Mouse (Mus musculus): Measurements from ENCODE around the gene Dap3. TPM values are rescaled to one million over a fixed set of nuclear protein-coding genes. Genes with fewer than 3 reads are reported as not detected.
"Not testable (repeated sequence)": the region's sequence is repeated elsewhere in the genome, so short reads cannot be mapped to it uniquely, and the experiment has no call there.

The Dap3 gene
- total RNA-seq, 1 experiment: 168 TPM

DNA sequence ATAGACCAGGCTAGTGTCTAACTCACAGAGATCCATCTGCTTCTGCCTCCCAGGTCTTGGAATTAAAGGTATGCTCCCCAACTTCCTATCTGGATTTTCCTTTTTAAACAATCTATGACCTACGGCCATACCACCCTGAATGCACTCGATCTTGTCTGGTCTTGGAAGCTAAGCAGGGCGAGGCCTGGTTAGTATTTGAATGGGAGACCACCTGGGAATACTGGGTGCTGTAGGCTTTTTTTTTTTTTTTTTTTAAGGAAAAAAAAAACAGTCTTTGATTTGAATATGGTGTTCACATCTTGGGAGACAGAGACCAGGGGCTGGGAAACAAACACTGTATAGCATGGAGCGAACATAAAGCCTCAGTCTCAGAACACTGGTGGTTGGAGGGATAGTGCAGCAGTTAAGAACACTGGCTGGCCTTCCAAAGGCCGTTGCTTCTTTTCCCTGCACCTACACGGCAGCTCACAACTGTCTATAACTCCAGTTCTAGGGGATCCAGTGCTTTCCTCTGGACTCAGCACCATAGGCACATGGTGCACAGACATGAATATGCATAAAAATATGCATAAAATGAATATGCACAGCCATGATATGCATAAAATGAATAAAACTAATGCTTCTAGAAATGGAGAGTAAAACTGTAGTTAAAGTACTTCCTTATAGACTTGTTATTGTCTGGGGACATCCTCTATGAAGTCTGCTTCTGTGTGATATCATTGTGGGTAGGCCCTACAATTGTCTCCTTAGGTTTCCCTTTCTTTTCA lies 44.4 kb downstream of the Dap3 start:
- no peak overlapping the region for H3K4me3 ChIP-seq (ENCODE audit: insufficient read depth in 1 of 2, low read depth in 1 of 2, low read length in 2 of 2, poor library complexity in 1 of 2, severe bottlenecking in 1 of 2)
- no peaks in the 10 kb centered on the region for H3K9me3 ChIP-seq (ENCODE audit: control insufficient read depth, insufficient read depth, low read depth, low read length)
- H3K9ac ChIP-seq (ENCODE audit: insufficient read depth, low read depth, low read length, poor library complexity, severe bottlenecking): no peak overlapping the region
- peak; percentile 81 for TF ChIP-seq ZNF384 (IDR thresholded peaks at IDR 0.05; ENCODE audit: low read depth, low read length)
- no peak for TF ChIP-seq CHD2 (IDR thresholded peaks at IDR 0.05; ENCODE audit: low read depth, low read length)
- in situ Hi-C loops (cut with MboI; ENCODE audit: low sequenced_read_pairs in 2 of 2, unreplicated experiment in 2 of 2): no loop called here
- H3K36me3 ChIP-seq (ENCODE audit: control insufficient read depth, insufficient read depth, low read length, poor library complexity, severe bottlenecking): peaks cover 76% of the 10 kb centered on the region
- no peak overlapping the region; the same call in 1 of the 2 replicates for H3K27ac ChIP-seq (ENCODE audit: insufficient read depth, low read depth, low read length, poor library complexity, severe bottlenecking)
- H3K4me1 ChIP-seq (ENCODE audit: control insufficient read depth in 2 of 2, insufficient read depth in 2 of 2, low read length in 2 of 2, poor library complexity in 1 of 2): peaks cover 3 to 12% of the 10 kb centered on the region in 2 experiments; a peak in 3 of 4 replicates
- DNase-seq (ENCODE audit: low read depth, low spot score): no peak

DNA sequence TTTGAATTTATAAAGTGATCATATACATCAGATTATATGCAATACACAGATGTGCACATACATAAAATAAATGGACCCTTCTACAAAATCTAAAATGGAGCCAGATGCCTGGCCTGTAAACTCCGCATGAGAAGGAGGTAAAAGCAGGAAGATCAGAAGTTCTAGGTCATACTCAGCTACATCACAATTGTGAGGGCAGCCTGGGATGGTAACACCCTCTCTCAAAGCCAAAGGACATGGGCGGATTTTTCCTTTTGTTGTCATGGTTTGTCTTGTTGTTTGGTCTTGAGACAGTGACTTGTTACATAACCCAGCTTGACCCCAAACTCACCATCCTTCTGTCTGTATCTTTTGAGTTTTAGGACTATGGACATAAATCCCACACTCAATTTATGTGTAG lies 45.2 kb downstream of the Dap3 start:
- TF ChIP-seq MAFK (IDR thresholded peaks at IDR 0.05; ENCODE audit: insufficient read depth, low read depth, low read length): no peak
- TF ChIP-seq ZC3H11A (IDR thresholded peaks at IDR 0.05; ENCODE audit: borderline replicate concordance, low read depth, low read length): no peak
- no peak for TF ChIP-seq ZNF384 (IDR thresholded peaks at IDR 0.05; ENCODE audit: low read depth, low read length)
- no peak for TF ChIP-seq CHD2 (IDR thresholded peaks at IDR 0.05; ENCODE audit: low read depth, low read length)
- no peak for TF ChIP-seq HCFC1 (IDR thresholded peaks at IDR 0.05; ENCODE audit: borderline replicate concordance, insufficient read depth, low read length)
- in situ Hi-C loops (cut with MboI; ENCODE audit: low sequenced_read_pairs in 2 of 2, unreplicated experiment in 2 of 2): no loop called here
- Histone ChIP-seq H3K4me3 (ENCODE audit: insufficient read depth in 1 of 2, low read depth in 1 of 2, low read length in 2 of 2, poor library complexity in 1 of 2, severe bottlenecking in 1 of 2) (no peak overlapping the region), H3K9ac (ENCODE audit: insufficient read depth, low read depth, low read length, poor library complexity, severe bottlenecking) (no peak overlapping the region), H3K9me3 (ENCODE audit: control insufficient read depth, insufficient read depth, low read depth, low read length) (no peaks in the 10 kb centered on the region), H3K4me1 (ENCODE audit: control insufficient read depth in 2 of 2, insufficient read depth in 2 of 2, low read length in 2 of 2, poor library complexity in 1 of 2) (peaks cover 3 to 12% of the 10 kb centered on the region in 2 experiments; a peak in 3 of 4 replicates), H3K36me3 (ENCODE audit: control insufficient read depth, insufficient read depth, low read length, poor library complexity, severe bottlenecking) (peaks cover 71% of the 10 kb centered on the region), H3K27ac (ENCODE audit: insufficient read depth, low read depth, low read length, poor library complexity, severe bottlenecking) (no peak overlapping the region; the same call in 1 of the 2 replicates)
- no peak for DNase-seq (ENCODE audit: low read depth, low spot score)

DNA sequence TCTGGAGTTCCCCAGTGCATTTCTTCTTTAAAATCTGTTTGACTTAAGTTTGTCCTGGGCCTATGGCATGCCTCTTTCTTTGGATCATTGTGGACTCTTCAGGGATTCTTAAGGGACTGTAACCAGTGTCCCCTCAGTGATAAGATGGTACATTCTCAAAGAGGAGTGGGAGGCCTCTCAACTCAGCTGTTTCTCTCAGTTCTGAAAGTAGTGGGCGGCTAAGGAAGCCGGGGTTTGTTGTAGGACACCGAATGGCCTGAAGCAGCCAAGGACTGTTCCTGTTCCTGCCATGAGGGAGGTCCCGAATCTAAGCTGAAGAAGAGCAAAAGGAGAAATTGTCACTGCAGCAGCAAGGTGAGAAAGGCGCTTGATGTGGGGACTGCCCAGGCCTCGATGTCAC lies 45.8 kb downstream of the Dap3 start:
- Histone ChIP-seq H3K27ac (ENCODE audit: insufficient read depth, low read depth, low read length, poor library complexity, severe bottlenecking) (peak overlapping the region; percentile 25; the same call in 1 of the 2 replicates), H3K9ac (ENCODE audit: insufficient read depth, low read depth, low read length, poor library complexity, severe bottlenecking) (no peak overlapping the region), H3K9me3 (ENCODE audit: control insufficient read depth, insufficient read depth, low read depth, low read length) (no peaks in the 10 kb centered on the region), H3K36me3 (ENCODE audit: control insufficient read depth, insufficient read depth, low read length, poor library complexity, severe bottlenecking) (peaks cover 66% of the 10 kb centered on the region), H3K4me1 (ENCODE audit: control insufficient read depth in 2 of 2, insufficient read depth in 2 of 2, low read length in 2 of 2, poor library complexity in 1 of 2) (peaks cover 3 to 12% of the 10 kb centered on the region in 2 experiments; a peak in 3 of 4 replicates), H3K4me3 (ENCODE audit: insufficient read depth in 1 of 2, low read depth in 1 of 2, low read length in 2 of 2, poor library complexity in 1 of 2, severe bottlenecking in 1 of 2) (no peak overlapping the region)
- DNase-seq (ENCODE audit: low read depth, low spot score): no peak
- TF ChIP-seq ZC3H11A (IDR thresholded peaks at IDR 0.05; ENCODE audit: borderline replicate concordance, low read depth, low read length): no peak
- in situ Hi-C loops (cut with MboI; ENCODE audit: low sequenced_read_pairs in 2 of 2, unreplicated experiment in 2 of 2): no loop called here

DNA sequence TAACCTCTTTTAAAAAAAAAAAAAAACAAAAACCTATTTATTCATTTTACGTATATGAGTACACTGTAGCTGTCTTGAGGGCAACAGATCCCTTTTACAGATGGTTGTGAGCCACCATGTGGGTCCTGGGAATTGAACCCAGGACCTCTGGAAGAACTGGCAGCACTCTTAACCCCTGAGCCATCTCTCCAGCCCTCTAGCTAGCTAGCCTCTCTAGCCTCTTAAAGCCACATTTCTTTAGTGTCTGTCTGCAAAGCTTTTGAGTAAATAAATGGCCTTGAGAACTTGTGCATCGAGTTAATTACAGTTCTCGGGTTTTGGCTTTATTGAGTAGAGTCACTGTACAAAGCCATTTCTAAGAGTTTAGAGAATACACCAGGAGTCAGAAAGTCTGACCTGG lies 46.2 kb downstream of the Dap3 start:
- Histone ChIP-seq H3K27ac (ENCODE audit: insufficient read depth, low read depth, low read length, poor library complexity, severe bottlenecking) (no peak overlapping the region), H3K9me3 (ENCODE audit: control insufficient read depth, insufficient read depth, low read depth, low read length) (no peaks in the 10 kb centered on the region), H3K4me3 (ENCODE audit: insufficient read depth in 1 of 2, low read depth in 1 of 2, low read length in 2 of 2, poor library complexity in 1 of 2, severe bottlenecking in 1 of 2) (no peak overlapping the region), H3K9ac (ENCODE audit: insufficient read depth, low read depth, low read length, poor library complexity, severe bottlenecking) (no peak overlapping the region), H3K36me3 (ENCODE audit: control insufficient read depth, insufficient read depth, low read length, poor library complexity, severe bottlenecking) (peaks cover 62% of the 10 kb centered on the region), H3K4me1 (ENCODE audit: control insufficient read depth in 2 of 2, insufficient read depth in 2 of 2, low read length in 2 of 2, poor library complexity in 1 of 2) (peaks cover 3 to 12% of the 10 kb centered on the region in 2 experiments; a peak in 3 of 4 replicates)
- DNase-seq (ENCODE audit: low read depth, low spot score): no peak
- TF ChIP-seq ZC3H11A (IDR thresholded peaks at IDR 0.05; ENCODE audit: borderline replicate concordance, low read depth, low read length): no peak
- TF ChIP-seq MAFK (IDR thresholded peaks at IDR 0.05; ENCODE audit: insufficient read depth, low read depth, low read length): no peak
- TF ChIP-seq ZNF384 (IDR thresholded peaks at IDR 0.05; ENCODE audit: low read depth, low read length): no peak
- no peak for TF ChIP-seq HCFC1 (IDR thresholded peaks at IDR 0.05; ENCODE audit: borderline replicate concordance, insufficient read depth, low read length)
- TF ChIP-seq CHD2 (IDR thresholded peaks at IDR 0.05; ENCODE audit: low read depth, low read length): no peak
- in situ Hi-C loops (cut with MboI; ENCODE audit: low sequenced_read_pairs in 2 of 2, unreplicated experiment in 2 of 2): no loop called here

DNA sequence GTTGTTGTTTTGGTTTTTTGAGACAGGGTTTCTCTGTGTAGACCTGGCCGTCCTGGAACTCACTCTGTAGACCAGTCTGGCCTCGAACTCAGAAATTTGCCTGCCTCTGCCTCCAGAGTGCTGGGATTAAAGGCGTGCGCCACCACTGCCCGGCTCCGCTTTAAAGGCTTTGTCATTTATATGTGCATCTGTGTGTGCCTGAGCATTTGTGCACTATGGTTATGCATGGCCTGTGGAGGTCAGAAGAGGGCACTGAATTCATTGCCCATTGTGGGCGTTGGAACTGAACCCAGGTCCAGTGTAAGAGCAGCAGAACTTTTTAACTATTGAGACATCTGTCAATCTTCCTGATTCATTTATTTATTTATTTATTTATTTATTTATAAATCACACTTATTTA lies 58.0 kb downstream of the Dap3 start:
- H3K36me3 ChIP-seq (ENCODE audit: control insufficient read depth, insufficient read depth, low read length, poor library complexity, severe bottlenecking): peaks cover 11% of the 10 kb centered on the region

DNA sequence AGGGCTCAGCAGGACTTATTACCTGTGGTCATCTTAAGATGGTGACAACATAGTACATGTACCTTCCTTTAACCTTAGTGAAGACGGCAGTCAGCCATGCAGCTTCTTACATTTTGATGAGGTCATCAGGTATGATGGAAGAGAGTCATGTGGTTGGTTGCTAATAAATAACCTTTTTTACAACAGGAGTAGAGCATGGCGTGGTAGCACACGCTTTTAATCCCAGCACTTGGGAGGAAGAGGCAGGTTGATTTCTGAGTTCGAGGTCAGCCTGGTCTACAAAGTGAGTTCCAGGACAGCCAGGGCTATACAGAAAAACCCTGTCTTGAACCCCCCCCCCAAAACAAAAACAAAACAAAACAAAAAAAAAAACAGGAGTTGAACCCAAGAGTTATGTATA lies 68.4 kb downstream of the Dap3 start:
- H3K4me3 ChIP-seq (ENCODE audit: insufficient read depth in 1 of 2, low read depth in 1 of 2, low read length in 2 of 2, poor library complexity in 1 of 2, severe bottlenecking in 1 of 2); H3K27ac ChIP-seq (ENCODE audit: insufficient read depth, low read depth, low read length, poor library complexity, severe bottlenecking); in situ Hi-C loops (cut with MboI; ENCODE audit: low sequenced_read_pairs in 2 of 2, unreplicated experiment in 2 of 2); H3K9ac ChIP-seq (ENCODE audit: insufficient read depth, low read depth, low read length, poor library complexity, severe bottlenecking); DNase-seq (ENCODE audit: low read depth, low spot score); H3K36me3 ChIP-seq (ENCODE audit: control insufficient read depth, insufficient read depth, low read length, poor library complexity, severe bottlenecking); H3K9me3 ChIP-seq (ENCODE audit: control insufficient read depth, insufficient read depth, low read depth, low read length); H3K4me1 ChIP-seq (ENCODE audit: control insufficient read depth in 2 of 2, insufficient read depth in 2 of 2, low read length in 2 of 2, poor library complexity in 1 of 2): not testable (repeated sequence)

More for the DNA sequence above, 58.0 kb downstream of the Dap3 start:
- H3K9me3 ChIP-seq (ENCODE audit: control insufficient read depth, insufficient read depth, low read depth, low read length); in situ Hi-C loops (cut with MboI; ENCODE audit: low sequenced_read_pairs in 2 of 2, unreplicated experiment in 2 of 2); H3K9ac ChIP-seq (ENCODE audit: insufficient read depth, low read depth, low read length, poor library complexity, severe bottlenecking); DNase-seq (ENCODE audit: low read depth, low spot score); H3K27ac ChIP-seq (ENCODE audit: insufficient read depth, low read depth, low read length, poor library complexity, severe bottlenecking); H3K4me1 ChIP-seq (ENCODE audit: control insufficient read depth in 2 of 2, insufficient read depth in 2 of 2, low read length in 2 of 2, poor library complexity in 1 of 2); H3K4me3 ChIP-seq (ENCODE audit: insufficient read depth in 1 of 2, low read depth in 1 of 2, low read length in 2 of 2, poor library complexity in 1 of 2, severe bottlenecking in 1 of 2): not testable (repeated sequence)
